Mouse (Mus musculus) ES-E14 (cell line): ENCODE measurements around the gene Tut7. TPM values are rescaled to one million over a fixed set of nuclear protein-coding genes. Genes with fewer than 3 reads are reported as not detected.

Experiments used
- DNase-seq: peaks from one replicate; pipeline ENCODE4 v3.0.0-alpha.2; 2013; ENCODE audit warnings: low read depth, low spot score
- H3K27ac ChIP-seq: 2 replicates; pipeline ENCODE4 v1.5.1; 2012; ENCODE audit warnings: low read depth, mild to moderate bottlenecking, low read length, moderate library complexity, mixed read lengths; ENCODE audit not compliant: poor library complexity, insufficient read depth, severe bottlenecking
- H3K36me3 ChIP-seq: 2 replicates; pipeline ENCODE4 v1.6.1; 2012; ENCODE audit warnings: mild to moderate bottlenecking, low read length, moderate library complexity, mixed read lengths; ENCODE audit not compliant: control insufficient read depth, poor library complexity, insufficient read depth, severe bottlenecking
- H3K4me1 ChIP-seq, 2 experiments: fragments of 150-350 bp in 1 of 2; sonication (generic) in 1 of 2; 2 replicates each; pipeline ENCODE4 v1.6.1; 2012; ENCODE audit warnings: low read length in 2 of 2, mild to moderate bottlenecking in 1 of 2, mixed read lengths in 1 of 2; ENCODE audit not compliant: control insufficient read depth in 2 of 2, insufficient read depth in 2 of 2, poor library complexity in 1 of 2
- H3K4me3 ChIP-seq, 2 experiments: fragments of 150-350 bp in 1 of 2; sonication (generic) in 1 of 2; 2 replicates each; pipeline ENCODE4 v1.5.1; 2012; ENCODE audit warnings: low read length in 2 of 2, low read depth in 1 of 2, mild to moderate bottlenecking in 1 of 2, mixed read lengths in 1 of 2; ENCODE audit not compliant: insufficient read depth in 1 of 2, poor library complexity in 1 of 2, severe bottlenecking in 1 of 2
- H3K9ac ChIP-seq: 2 replicates; pipeline ENCODE4 v1.6.1; 2012; ENCODE audit warnings: low read depth, mild to moderate bottlenecking, low read length, mixed read lengths; ENCODE audit not compliant: poor library complexity, insufficient read depth, severe bottlenecking
- H3K9me3 ChIP-seq: fragments of 150-350 bp; sonication (generic); 2 replicates; pipeline ENCODE4 v1.6.1; 2012; ENCODE audit warnings: low read depth, mild to moderate bottlenecking, low read length; ENCODE audit not compliant: control insufficient read depth, insufficient read depth
- CHD2 ChIP-seq: IDR thresholded peaks from 2 replicates; pipeline ENCODE4 v1.6.1; 2014; ENCODE audit warnings: mild to moderate bottlenecking, low read depth, low read length, inconsistent platforms
- HCFC1 ChIP-seq: IDR thresholded peaks from 2 replicates; pipeline ENCODE4 v1.6.1; 2012; ENCODE audit warnings: low read length, inconsistent platforms, borderline replicate concordance; ENCODE audit not compliant: insufficient read depth
- MAFK ChIP-seq: IDR thresholded peaks from 2 replicates; pipeline ENCODE4 v1.6.1; 2014; ENCODE audit warnings: mild to moderate bottlenecking, low read depth, low read length, inconsistent platforms; ENCODE audit not compliant: insufficient read depth
- ZC3H11A ChIP-seq: IDR thresholded peaks from 2 replicates; pipeline ENCODE4 v1.6.1; 2012; ENCODE audit warnings: low read depth, mild to moderate bottlenecking, inconsistent platforms, low read length, borderline replicate concordance
- ZNF384 ChIP-seq: IDR thresholded peaks from 2 replicates; pipeline ENCODE4 v1.6.1; 2012; ENCODE audit warnings: low read depth, low read length, inconsistent platforms
- in situ Hi-C, 2 experiments: fragments of 600-800 bp; cut with MboI; formaldehyde crosslinking; loops; one replicate each; pipeline ENCODE4 v1.15.1; 2025; ENCODE audit warnings: low sequenced_read_pairs in 2 of 2, inconsistent platforms in 1 of 2; ENCODE audit not compliant: unreplicated experiment in 2 of 2
- total RNA-seq: library from RNA; depleted of rRNA; stranded (reverse); fragments of 300-350 nt; gene quantifications from 2 replicates; pipeline ENCODE4 v1.2.3, GENCODE M21; 2012

Gene Tut7
- total RNA-seq, 1 experiment: 31.1 TPM

GRCm38 (mm10) chr13:59756906-59757305, 66.0 kb downstream of the Tut7 start:
- no peak for DNase-seq
- in situ Hi-C loops: no loop called here
- peaks cover 22% of the 10 kb centered on the region for H3K36me3 ChIP-seq

GRCm38 (mm10) chr13:59750310-59750709, 72.6 kb downstream of the Tut7 start:
- no peak for DNase-seq
- in situ Hi-C loops: no loop called here

More at GRCm38 (mm10) chr13:59756906-59757305, 66.0 kb downstream of the Tut7 start:
- Histone ChIP-seq H3K9ac (no peak overlapping the region), H3K27ac (no peak overlapping the region), H3K9me3 (no peaks in the 10 kb centered on the region), H3K4me3 (no peak overlapping the region), H3K4me1 (no peaks in the 10 kb centered on the region)
- TF ChIP-seq ZC3H11A (no peak), CHD2 (no peak), HCFC1 (no peak), ZNF384 (no peak), MAFK (no peak)

DNA sequence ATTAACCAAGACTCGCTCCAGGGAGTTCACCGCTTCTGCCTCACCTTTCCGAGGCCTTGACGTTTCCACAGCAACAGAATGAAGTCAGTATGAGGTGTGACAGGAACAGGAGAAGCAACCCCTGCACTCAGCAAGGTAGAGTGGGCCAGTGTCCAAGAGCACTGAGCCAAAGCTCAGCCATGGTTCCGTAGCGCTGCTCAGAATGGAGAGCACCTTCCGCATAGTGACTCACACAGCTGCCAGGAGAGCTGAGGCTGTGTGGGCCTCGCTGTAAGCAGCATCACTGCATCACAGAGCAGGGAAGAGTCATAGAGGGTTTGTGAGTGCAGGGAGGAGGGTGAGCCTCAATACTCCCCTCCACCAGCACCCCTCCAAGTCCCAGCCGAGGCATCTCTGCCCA, 76.2 kb downstream of the Tut7 start, which contains the start of gene 1700014D04Rik:
Gene 1700014D04Rik (minus strand): TSS at position 42 of the 400 bp plus-strand sequence.
- Histone ChIP-seq H3K4me3 (no peak within 1 kb of the TSS), H3K9ac (no peak within 1 kb of the TSS), H3K4me1 (peaks cover 0 to 2% of the 10 kb centered on the region in 2 experiments; a peak in 2 of 4 replicates), H3K36me3 (no peaks in the 10 kb centered on the region), H3K27ac (no peak within 1 kb of the TSS), H3K9me3 (no peaks in the 10 kb centered on the region)
- in situ Hi-C loops: no loop called here
- no peak for DNase-seq
- no peak for TF ChIP-seq HCFC1
- no peak for TF ChIP-seq CHD2
- no peak for TF ChIP-seq ZC3H11A
- no peak for TF ChIP-seq MAFK
- TF ChIP-seq ZNF384: no peak

More at GRCm38 (mm10) chr13:59750310-59750709, 72.6 kb downstream of the Tut7 start:
- peaks cover 0 to 2% of the 10 kb centered on the region in 2 experiments; a peak in 2 of 4 replicates for H3K4me1 ChIP-seq
- TF ChIP-seq HCFC1 (no peak), CHD2 (no peak), ZNF384 (no peak), MAFK (no peak), ZC3H11A (no peak)
- no peak overlapping the region for H3K9ac ChIP-seq
- H3K36me3 ChIP-seq: peaks cover 4% of the 10 kb centered on the region; the same call in 1 of the 2 replicates
- no peaks in the 10 kb centered on the region for H3K9me3 ChIP-seq
- H3K27ac ChIP-seq: no peak overlapping the region
- no peak overlapping the region for H3K4me3 ChIP-seq

GRCm38 (mm10) chr13:59746164-59746563, 76.8 kb downstream of the Tut7 start:
- no peak overlapping the region for H3K27ac ChIP-seq
- in situ Hi-C loops: no loop called here
- DNase-seq: no peak
- H3K4me1 ChIP-seq: peaks cover 0 to 2% of the 10 kb centered on the region in 2 experiments; a peak in 1 of 4 replicates
- TF ChIP-seq ZC3H11A (no peak), ZNF384 (no peak), CHD2 (no peak), HCFC1 (no peak), MAFK (no peak)
- H3K9me3 ChIP-seq: no peaks in the 10 kb centered on the region
- H3K4me3 ChIP-seq: no peak overlapping the region
- no peak overlapping the region for H3K9ac ChIP-seq
- no peaks in the 10 kb centered on the region for H3K36me3 ChIP-seq

DNA sequence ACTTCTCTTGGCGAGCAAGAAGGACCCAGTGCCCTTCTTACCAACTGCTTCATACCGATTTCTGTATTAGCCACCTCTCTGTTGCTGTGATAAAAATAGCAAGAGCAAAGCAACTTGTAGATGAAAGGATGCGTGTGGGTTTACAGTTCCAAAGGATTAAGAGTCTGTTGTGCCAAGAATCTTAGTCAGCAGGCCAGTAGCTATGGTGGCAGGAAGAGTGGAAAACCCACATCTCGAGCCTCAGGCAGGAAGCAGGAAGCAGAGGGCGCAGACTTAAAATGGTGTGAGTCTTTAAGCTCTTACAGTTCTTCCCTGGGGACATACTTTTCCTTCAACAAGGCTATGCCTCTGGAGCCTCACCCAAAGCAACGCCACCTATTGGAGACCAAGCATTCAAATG, 77.5 kb downstream of the Tut7 start:
- Histone ChIP-seq H3K27ac (no peak overlapping the region), H3K9ac (no peak overlapping the region), H3K4me1 (no peaks in the 10 kb centered on the region), H3K36me3 (no peaks in the 10 kb centered on the region), H3K9me3 (no peaks in the 10 kb centered on the region), H3K4me3 (no peak overlapping the region)
- in situ Hi-C loops: no loop called here
- DNase-seq: no peak
- TF ChIP-seq HCFC1 (no peak), CHD2 (no peak), ZNF384 (no peak), ZC3H11A (no peak), MAFK (no peak)
